Mouse (Mus musculus) right cerebral cortex, postnatal 10 days (tissue): ENCODE results near the gene Mark1.

Experiments
- DNase-seq, 2 experiments: peaks; one replicate each; pipeline ENCODE4 v3.0.0; 2021; ENCODE audit warnings: low spot score in 2 of 2

Mark1 gene

DNA sequence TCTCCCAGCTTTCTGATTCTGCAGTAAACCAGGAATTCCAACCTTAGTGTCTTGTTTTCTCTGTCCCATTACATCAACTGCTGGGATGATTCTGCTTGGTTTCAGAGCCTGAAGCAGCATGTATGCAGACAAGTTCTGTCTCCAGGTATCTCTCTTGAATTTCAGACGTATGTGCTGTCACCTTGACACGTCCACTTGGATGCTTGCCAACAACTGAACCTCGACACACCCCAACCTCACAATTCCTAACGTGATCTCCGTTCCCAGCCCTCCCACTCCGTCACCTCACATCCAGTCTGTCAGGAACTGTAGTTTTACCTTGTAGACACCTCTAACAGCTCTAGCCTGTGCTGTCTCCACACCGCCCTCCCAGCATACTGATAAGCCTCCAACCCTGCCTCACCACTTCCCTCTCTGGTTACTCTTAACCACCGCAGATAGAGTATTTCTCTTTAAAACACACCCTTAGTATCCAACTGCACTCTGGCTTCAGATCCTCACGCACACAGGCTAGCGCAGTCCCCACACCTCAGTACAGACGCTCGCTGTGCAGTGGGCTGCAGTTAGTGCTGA lies 36.2 kb downstream of the Mark1 start:
- no peak for DNase-seq

DNA sequence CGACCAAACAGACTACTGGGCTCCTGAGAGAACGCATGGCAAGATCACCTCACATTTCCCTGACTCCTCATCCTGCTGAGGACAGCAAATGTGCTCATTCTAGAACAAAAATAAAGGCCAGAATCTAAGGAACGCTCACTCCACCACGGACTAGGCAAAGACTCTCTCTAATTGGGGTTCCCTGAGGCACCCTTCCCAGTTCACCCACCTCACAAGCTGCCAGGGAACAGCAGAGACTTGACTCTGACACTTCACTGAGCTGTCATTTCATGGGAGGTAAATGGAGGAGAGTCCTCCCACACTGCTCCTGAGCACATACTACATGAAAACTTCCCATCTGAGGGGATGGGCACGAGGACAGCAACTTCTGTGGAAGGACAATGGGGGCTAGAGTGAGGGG lies 37.5 kb downstream of the Mark1 start:
- peak in 1 of 2 experiments; percentile 25 for DNase-seq

DNA sequence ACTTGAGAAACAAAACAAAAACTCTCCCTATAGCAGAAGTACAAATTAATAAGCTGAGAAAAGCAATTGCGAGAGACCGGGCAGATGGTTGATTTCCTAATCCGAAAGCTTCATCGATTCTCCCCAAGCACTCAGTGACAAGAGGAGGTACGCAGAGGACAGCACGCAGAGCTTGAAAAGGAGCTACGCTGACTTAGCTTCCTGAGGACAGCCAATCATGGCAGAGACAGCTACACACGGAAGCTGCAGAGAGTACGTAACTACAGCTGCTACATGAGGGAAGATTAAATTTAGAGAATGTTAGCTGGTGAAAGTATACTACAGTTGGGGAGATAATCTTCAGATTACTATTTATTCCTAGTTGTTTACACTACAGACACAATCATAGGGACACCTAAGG lies 40.6 kb downstream of the Mark1 start:
- peak in 1 of 2 experiments; percentile 31 for DNase-seq

DNA sequence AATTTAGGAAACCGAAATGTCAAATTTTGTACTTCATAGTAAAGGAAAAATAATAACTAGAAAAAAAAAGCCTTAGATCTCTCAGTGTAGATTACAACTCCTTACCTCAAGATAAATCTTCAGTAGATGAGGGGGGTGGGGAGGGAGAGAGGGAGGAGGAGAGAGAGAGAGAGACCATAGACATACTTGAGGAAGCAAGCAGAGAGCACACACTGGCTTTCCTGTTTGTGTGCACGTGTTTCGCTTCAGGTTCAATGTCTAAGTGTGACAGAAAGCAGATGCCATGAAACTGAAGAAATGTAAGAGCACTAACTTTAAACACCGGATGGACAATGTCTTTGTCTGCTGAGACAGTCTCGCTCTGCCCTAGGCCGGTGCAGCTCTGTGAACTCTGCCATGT lies 41.0 kb downstream of the Mark1 start:
- no peak for DNase-seq

DNA sequence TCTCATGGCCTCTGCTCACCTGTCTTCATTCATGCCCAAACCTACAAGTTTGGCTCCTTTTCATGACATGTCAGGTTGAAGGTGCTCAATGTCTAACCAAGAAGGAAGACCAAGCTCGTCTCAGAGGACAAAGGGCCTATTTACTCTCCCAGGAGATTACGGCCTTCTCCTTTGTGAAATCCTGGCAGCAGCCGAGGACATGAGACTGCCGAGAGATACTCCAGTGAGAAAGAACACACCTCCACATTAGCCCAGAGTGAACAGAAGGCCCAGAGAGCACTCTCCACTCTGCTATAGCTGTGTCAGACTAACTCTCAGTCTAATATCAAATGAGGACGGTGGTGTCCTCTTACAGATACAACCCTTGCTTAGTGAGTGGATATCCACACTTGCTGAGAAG lies 47.6 kb downstream of the Mark1 start:
- no peak for DNase-seq

DNA sequence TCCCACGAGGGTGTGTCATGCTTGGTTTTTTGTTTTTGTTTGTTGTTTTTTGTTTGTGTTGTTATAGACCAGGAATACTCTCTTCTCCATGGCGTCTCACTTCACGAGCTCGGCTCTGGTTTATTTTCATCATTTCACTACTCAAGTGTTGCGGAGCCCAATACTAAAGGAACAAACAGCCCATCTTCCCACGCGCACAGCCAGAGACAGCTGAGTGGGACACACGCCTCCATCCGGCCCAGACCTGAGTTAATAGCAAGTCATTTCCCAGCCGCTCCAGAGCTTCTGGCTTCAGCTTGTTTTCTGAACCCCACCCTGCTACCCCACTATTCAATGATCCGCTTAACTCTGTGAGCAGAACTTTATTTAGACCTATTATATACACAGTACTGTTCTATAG lies 48.3 kb downstream of the Mark1 start:
- peak in 1 of 2 experiments; percentile 36 for DNase-seq

DNA sequence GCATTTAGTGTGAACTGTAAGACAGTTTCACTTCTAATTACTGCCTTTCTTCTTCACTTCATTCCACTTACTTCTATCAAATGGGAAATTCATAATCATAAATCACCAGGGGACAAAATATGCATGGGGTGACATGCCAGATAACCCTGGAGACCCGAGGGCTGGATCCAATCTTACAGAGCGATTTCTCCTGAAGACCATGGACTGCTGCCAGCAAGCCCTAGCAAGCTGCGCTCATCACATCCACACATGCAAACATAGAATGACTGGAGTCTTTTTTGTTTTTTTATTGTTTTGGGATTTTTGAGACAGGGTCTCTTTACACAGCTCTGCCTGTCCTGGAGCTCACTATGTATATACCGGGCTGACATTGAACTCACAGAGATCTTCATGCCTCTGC lies 61.3 kb downstream of the Mark1 start:
- no peak for DNase-seq

DNA sequence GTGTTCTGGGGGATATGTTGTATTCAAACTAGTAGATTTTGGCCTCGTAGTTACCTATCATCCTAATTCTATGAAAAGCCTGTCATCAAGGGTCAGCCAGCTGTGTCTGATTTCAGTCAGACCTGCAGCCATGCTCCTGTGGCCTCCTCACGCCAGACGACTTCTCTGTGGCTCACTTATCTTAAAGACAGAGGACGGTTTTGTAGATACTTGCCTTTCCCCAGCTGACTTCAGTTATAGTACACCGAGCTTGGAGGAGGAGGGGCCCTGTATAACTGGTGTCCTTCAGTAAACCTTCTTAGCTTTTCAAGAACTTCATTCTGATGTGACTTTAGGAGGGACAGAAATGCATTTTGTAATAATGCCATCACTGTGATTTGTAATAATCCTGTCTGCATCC lies 63.4 kb downstream of the Mark1 start:
- DNase-seq: no peak

DNA sequence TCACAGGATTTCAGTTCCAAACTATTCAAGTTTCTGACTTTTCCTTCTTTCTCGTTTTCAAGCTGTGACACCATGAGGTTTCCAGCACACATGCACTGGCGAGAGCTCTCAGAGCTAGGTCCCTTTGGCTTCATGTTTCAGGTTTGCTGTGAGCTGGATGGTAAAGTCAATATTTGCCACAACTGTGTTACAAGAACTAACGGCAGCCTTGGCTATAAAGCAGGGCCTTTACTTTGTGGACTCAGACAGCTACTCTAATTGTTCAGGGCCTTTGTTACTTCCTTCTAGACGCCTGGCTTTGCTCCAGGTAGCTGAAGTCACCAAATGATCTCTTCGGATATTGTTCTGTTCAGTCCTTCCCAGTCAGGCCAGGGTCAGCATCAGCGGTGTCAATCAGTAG lies 63.9 kb downstream of the Mark1 start:
- no peak for DNase-seq

DNA sequence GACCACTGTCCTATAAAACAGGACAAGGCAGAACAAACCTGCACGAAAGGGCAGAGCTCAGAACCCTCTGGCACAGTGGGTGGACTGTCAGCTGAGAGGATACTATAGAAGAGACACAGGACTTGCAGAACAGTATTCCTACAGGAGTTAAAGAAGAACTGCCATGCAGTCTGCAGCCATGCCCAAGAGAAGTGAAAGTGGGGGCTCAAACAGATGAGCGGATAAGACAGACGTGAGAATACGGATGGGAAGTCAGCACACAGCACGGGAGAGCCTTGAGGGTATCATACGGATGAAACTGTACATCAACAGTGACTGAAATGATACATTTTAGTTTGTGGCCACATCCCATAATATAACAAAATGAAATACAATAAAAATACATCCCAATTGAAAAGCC lies 68.3 kb downstream of the Mark1 start:
- DNase-seq: no peak

DNA sequence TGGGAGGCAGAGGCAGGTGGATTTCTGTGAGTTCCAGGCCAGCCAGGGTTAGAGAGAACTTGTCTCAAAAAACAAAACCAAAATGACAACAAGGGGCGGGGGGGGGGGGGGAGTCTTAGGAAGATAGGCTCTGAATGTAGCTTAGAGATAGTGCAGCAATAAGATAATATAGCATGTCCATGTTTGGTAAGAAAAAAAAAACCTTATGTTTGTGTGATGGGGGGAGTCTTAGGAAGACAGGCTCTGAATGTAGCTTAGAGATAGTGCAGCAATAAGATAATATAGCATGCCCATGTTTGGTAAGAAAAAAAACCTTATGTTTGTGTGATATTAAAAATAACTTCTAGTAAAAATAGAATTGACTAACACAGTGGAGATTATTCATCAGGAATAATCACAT lies 71.0 kb downstream of the Mark1 start:
- DNase-seq: no peak

DNA sequence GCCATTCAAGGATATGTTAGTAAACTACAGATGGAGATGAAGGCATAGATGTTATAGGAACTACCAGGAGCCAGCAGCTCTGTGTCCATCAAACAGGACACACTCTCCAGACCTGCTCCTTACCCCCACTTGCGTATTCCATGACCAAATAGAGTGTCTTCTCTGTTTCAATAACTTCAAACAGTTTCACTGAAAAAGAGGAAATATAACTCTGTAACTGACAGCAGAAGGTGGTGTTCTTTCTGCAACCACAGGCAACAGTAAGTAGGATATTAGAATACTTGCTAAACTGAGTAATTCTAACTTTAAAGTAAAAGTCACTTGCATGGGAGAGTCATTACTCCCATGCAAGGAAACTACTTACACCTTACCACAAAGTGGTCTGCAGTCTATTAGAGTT lies 71.5 kb downstream of the Mark1 start:
- DNase-seq: no peak

DNA sequence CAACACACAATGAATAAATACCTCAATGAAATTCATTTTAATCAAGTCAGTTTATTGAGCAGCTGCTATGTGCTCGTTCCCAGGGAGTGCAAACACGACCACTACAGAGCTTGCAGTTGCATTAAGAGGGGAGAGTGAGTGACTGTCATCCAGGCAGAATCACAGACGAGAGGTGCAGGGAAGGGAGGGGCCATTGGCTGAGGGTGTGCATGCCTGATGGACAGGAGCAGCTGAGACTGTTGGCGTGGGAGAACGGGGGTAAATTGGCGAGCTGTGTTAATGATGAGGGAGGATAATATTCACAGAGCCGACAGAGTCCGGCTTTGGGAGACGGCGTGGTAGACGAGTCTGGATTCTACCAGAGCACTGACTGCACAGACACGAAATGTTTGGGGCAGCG lies 76.5 kb downstream of the Mark1 start:
- DNase-seq: no peak

DNA sequence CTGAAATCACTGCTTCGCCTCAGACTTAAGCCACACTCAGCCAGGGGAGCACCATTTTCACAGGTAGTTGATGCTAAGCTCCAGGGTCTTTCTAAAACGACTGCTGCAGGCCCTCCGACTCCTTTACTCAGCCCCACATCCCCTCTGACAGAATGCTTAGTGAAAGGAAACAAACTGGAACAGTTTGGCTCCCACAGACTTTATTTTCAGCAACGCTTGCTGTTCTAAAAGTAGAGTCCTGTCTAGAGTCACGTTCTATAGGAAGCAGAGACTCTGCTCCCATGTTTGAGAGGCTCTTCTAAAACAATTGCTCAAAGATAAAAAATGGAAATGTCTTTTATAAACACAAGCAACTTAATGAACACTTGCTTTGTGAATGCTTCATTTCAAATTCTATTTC lies 79.3 kb downstream of the Mark1 start:
- no peak for DNase-seq

DNA sequence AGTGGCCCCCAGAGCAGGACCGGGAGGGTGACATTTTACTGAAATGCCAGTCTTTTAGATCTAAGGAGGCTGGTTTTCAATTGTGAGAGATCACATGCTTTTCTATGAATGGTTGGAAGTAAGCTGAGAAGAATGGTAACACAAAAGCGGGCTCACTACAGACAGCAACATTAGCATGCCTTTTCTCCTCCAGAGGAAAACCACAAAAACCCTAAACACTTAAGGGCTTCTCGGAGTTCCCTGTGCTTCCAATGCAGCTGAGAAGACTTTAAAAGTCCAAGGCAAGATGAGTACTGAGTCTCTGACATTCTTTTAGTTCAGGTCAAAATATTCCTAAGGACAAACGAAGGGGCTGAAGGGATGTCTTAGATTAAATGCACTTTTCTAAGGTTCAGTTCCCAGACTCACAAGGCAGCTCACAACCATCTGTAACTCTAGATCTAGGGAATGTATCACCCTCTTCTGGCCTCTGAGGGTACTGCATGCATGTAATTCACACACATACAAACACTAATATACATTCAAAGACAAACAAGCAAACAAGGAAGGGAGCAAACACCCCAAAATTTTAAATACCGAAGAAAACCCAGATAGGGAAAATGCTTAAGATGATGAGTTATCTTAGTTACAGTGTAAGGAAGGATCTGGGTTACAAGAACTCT lies 81.0 kb downstream of the Mark1 start:
- DNase-seq: no peak

DNA sequence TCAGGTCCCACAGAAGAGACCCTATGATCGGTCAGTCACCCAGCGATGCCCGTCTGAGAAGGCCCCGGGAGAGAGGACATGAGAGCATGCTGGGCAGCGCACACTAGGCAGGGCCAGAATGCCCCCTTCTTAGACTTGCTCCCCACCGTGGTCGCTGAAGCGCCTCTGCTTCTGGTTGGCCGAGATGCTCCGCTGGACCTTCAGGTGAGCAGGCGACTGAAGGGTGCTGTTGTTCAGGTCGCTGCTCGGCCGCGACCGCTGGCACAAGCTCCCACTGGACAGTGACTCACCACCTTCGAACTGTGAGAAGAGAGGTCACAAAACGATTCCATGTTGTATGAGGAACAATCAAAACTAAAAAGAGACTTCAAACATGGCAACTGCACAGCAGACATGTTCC lies 87.0 kb downstream of the Mark1 start:
- DNase-seq: no peak

DNA sequence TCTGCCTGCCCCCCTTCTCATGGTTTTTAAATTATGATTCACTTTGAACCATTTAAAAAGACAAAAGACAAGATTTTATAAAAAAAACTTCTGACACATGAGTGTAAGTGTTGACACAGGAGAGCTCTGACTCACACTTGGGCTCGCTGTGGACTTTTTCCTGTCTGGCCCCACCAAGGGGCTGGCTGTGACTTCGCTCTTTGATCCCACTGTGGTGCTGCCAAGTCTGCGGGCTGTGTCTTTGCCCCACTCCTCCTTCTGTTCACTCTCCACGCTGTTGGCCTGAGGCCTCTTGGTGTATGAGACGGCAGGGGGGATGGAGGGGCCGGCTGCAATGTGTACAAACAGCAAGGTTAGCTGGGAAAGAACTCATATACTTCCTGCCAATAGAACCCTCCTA lies 87.5 kb downstream of the Mark1 start:
- no peak for DNase-seq

DNA sequence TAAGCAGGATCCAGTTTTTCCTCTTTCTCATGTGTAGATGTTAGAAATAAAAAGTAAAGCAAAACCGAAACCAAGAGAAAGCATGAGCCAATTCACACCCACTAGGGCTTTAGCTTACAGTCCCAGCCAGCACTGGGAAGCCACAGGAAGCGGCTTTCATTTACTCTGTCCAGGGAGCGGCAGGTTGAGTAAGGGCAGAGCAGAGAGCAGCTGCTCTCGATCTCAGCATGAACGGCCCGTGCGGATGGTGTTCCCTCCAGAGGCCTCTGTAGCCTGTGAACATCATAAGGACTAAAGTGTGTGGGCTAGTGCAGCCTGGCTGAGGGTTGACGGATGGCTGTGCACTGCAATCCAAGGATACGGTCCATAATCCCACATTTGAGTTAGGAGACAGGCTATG lies 90.8 kb downstream of the Mark1 start:
- peak in 1 of 2 experiments; percentile 20 for DNase-seq

DNA sequence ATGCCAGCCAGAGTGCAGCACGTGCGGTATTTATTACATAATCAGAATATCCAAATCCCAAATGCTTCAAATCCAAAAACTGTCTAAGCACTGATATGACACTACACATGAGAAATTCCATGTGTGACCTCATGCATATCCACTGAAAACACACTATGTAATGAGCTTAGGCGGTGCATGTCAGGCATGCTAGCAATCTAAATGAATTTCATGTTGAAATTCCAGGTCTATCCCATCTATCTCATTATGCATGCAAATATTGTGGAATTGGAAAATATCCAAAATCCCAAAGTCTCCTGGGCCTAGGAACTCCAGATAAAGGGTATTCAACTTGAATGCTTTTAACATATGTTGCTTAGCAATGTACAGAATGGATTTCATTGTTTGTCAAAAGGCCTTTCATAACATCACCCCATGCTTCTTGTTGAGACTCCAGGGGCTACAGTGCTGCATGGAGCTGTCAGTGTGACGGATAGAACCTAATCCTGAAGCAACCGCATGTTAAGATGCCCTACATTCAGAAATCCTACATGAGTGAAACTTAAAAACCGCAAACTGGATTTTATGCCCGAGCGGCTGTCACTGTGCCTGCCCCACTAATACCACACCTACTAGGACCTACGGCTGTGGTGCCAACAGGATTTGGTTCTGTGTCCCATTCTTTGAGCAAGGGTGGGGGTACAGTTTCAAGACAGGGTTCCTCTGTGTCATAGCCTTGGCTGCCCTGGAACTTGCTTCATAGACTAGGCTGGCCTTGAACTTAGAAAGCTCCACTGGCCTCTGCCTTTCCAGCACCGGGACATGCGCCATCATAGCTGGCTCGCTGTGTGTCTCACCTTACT lies 93.2 kb downstream of the Mark1 start:
- DNase-seq: peak in 1 of 2 experiments; percentile 18

DNA sequence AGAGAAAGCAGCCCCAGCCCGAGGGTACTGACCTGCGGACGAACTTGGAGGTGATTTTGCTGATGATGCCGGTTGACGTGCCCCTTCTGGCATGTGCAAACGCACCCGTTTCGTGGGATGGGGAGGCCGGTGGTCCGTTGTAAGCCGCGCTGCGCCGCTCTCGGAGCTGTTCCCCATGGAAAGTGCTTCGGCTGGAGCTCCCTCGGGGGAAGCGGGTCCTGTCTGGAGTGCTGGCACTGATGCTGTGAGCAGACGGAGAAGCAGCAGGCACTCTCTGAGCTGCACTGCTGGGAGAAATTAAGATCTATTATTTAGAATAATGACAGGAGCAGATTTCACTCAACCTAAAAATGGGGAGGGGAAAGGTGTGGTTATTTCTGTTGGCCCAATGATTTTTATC lies 94.0 kb downstream of the Mark1 start:
- peak in 1 of 2 experiments; percentile 62 for DNase-seq

DNA sequence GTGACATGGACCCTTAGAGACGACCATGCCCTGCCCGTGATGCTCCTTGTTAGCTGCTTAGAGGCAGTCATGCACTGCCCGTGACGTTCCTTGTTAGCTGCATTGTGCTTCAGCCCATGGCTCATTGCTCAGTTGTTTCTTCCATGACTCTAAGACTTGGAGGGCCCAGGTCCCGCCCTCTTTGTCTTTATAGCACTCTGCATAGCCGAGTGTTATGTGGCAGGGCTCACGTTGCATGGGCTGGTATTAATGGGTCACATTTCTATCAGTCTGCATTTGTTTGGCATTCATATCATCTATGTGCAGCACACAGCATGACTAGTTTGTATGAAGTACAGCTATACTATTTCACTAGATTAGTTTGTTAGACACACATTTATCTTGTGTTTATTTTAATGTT lies 95.7 kb downstream of the Mark1 start:
- DNase-seq: peak in 1 of 2 experiments; percentile 6

DNA sequence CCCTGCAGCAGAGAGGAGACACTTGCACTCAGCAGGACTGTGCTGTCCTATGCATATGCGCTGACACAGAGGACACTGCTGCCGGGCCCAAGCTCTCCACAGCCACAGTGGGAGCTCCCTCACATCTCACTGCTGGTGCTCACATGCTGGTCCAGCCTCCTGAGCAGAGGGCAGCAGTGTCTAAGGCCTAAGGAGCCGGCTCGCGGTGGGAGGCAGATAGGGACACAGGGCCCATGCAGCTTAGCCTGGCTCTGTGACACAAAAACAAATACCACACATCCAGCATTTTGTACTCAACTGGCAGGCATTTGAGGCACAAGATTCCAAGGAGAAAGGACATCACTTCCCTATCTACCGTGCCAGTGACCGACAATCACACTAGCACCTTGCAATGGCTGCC lies 96.5 kb downstream of the Mark1 start:
- no peak for DNase-seq

DNA sequence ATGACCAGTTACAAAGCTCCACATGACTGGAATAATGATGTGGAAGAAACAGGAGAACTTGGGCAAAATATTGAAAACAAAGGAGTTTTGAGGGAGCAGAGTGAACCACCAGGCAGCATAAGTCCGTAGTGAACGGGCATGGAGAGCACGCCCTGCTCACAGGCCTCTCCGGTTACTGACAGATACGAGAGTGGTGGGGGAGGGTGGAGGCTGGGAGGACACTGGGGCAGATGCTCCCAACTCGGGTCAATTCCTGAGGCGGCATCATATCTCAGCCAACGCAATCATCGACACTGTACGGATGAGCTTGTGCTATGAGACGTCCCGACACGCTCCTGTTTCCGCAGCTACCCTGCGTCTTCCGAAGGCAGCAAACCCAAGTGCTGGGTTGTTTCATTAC lies 102.0 kb downstream of the Mark1 start:
- no peak for DNase-seq
